Mouse (Mus musculus) intestine, embryonic 15.5 days (tissue): ENCODE measurements around the gene Spns3. TPM values are rescaled to one million over a fixed set of nuclear protein-coding genes. Genes with fewer than 3 reads are reported as not detected.
A peak's percentile ranks its signal among the peaks of the same experiment; 100 is the strongest.

Experiments used
- ATAC-seq: fragments of 200-750 bp; cut with Nextera tagmentation; 2 replicates; pipeline ENCODE4 v1.8.0; 2017; ENCODE audit warnings: moderate TSS enrichment, moderate library complexity
- H3K27ac ChIP-seq: fragments of 300-500 bp; sonication (generic); 2 replicates; pipeline ENCODE4 v1.5.1; 2015; ENCODE audit warnings: mild to moderate bottlenecking, inconsistent platforms
- H3K27me3 ChIP-seq: fragments of 300-500 bp; sonication (generic); replicated peaks from 2 replicates; pipeline ENCODE4 v1.6.1; 2015; ENCODE audit warnings: inconsistent platforms
- H3K36me3 ChIP-seq: fragments of 300-500 bp; sonication (generic); 2 replicates; pipeline ENCODE4 v1.6.1; 2015; ENCODE audit warnings: inconsistent platforms
- H3K4me1 ChIP-seq: fragments of 300-500 bp; sonication (generic); replicated peaks from 2 replicates; pipeline ENCODE4 v1.6.1; 2015; ENCODE audit warnings: inconsistent platforms
- H3K4me2 ChIP-seq: fragments of 300-500 bp; sonication (generic); replicated peaks from 2 replicates; pipeline ENCODE4 v1.6.1; 2015; ENCODE audit warnings: mild to moderate bottlenecking, inconsistent platforms
- H3K4me3 ChIP-seq: fragments of 300-500 bp; sonication (generic); replicated peaks from 2 replicates; pipeline ENCODE4 v1.5.1; 2015; ENCODE audit warnings: inconsistent platforms
- H3K9ac ChIP-seq: fragments of 300-500 bp; sonication (generic); 2 replicates; pipeline ENCODE4 v1.6.1; 2015; ENCODE audit warnings: inconsistent platforms
- H3K9me3 ChIP-seq: fragments of 300-500 bp; sonication (generic); 2 replicates; pipeline ENCODE4 v1.6.1; 2016; ENCODE audit warnings: inconsistent platforms
- WGBS: fragments of 180-500 bp; shearing (Covaris S2); methylation state at CpG from one replicate; pipeline ENCODE4 v1.1.7; 2015; 5-methylcytosine and 5-hydroxymethylcytosine counted together
- polyA plus RNA-seq: library from polyadenylated mRNA; unstranded; fragments of >200 nt; fragmentation: Nextera tagmentation; extraction: Ambion mirVana; gene quantifications from 2 replicates; pipeline ENCODE4 v1.2.1, GENCODE M21; 2015

The Spns3 gene
- polyA plus RNA-seq, 1 experiment from 2014 or later, result 1.2 TPM

DNA sequence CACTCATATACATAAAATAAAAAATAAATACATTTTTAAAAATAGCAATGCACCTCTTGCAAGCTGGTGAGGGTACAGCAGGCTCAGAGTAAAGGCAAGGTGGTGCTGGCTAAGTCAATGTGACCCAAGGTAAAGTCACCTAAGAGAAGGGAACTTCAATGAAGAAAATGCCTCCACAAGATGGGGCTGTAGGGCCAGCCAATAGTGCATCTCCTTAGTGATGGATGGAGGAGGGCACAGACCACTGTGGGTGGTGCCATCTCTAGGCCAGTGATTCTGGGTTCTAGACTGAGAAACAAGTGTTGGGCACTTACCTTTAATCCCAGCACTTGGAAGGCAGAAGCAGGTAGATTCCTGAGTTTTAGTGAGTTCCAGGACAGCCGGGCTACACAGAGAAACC, 23.5 kb upstream of the Spns3 start:
- H3K4me3 ChIP-seq, result no peak overlapping the region
- no peaks in the 10 kb centered on the region for H3K9me3 ChIP-seq
- peaks cover 5% of the 10 kb centered on the region; the same call in 1 of the 2 replicates for H3K4me1 ChIP-seq
- 93% methylated on average over 1 of the region's 1 CpGs for WGBS
- ATAC-seq, result no peak
- no peak overlapping the region for H3K27ac ChIP-seq
- H3K9ac ChIP-seq, result no peak overlapping the region
- H3K36me3 ChIP-seq, result no peaks in the 10 kb centered on the region
- H3K27me3 ChIP-seq, result no peaks in the 10 kb centered on the region
- H3K4me2 ChIP-seq, result no peak overlapping the region

DNA sequence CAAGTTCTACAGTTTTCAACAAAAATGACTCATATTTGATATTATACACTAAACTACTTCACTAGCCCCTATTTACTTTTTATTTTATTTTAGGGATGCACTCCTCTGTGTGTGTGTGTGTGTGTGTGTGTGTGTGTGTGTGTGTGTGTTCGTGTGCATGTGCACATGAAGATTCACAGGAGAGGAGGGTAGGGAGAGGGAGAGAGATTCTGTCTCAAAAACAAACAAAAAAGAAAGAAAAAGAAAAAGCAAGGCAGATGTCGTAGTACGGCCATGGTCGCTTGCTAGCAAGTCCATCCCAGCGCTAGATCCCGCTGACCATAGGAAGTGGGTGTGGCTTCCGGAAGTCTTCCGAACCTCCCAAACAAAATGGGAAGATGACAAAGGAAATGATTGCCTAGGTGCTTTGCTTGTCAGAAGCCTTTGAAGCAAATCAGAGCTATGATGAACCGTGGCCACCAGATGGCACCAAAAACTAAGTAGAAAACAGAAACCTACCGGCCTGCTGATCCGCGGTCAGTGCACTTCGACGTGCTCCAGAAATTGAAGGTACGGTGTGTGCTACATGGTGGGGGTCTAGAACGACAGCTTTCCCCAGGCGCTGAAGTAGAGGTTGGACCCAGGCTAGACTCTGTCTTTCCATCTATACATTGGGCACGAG, 20.1 kb upstream of the Spns3 start:
- ATAC-seq, result peak; percentile 56
- Histone ChIP-seq H3K4me3 (no peak overlapping the region), H3K27ac (no peak overlapping the region), H3K27me3 (no peaks in the 10 kb centered on the region), H3K9me3 (no peaks in the 10 kb centered on the region), H3K4me2 (peak overlapping the region; percentile 47), H3K36me3 (no peaks in the 10 kb centered on the region), H3K9ac (no peak overlapping the region), H3K4me1 (no peaks in the 10 kb centered on the region)
- WGBS, result 3% methylated on average over 18 of the region's 18 CpGs

DNA sequence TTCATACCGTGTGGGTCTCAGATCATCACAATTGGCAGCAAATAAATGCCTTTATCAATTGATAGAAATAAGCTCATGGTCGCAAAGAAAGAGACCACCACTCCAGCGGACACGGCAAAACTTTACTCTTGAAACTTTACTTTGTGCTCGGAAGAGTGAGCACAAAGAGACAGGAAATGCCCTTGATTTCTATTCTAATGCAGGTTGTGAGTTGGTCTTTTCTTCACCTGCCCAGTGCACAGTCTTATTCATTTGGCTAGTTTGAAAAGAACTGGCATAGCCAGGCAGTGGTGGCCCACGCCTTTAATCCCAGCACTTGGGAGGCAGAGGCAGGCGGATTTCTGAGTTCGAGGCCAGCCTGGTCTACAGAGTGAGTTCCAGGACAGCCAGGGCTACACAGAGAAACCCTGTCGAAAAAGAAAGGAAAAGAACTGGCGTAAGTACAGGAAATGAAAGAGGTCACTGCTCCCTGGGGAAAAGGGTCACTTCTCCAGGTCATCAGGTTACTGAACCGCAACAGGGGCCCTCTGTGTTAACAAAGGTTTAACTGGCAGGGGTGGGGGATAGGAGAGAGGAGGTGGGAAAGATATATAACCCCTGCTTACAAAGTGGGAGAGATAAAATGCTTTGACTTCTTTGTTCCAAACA, 19.5 kb upstream of the Spns3 start:
- Histone ChIP-seq H3K9me3 (no peaks in the 10 kb centered on the region), H3K4me2 (no peak overlapping the region), H3K4me1 (no peaks in the 10 kb centered on the region), H3K27ac (no peak overlapping the region), H3K4me3 (no peak overlapping the region), H3K9ac (no peak overlapping the region), H3K27me3 (no peaks in the 10 kb centered on the region), H3K36me3 (no peaks in the 10 kb centered on the region)
- 78% methylated on average over 11 of the region's 11 CpGs for WGBS
- no peak for ATAC-seq

DNA sequence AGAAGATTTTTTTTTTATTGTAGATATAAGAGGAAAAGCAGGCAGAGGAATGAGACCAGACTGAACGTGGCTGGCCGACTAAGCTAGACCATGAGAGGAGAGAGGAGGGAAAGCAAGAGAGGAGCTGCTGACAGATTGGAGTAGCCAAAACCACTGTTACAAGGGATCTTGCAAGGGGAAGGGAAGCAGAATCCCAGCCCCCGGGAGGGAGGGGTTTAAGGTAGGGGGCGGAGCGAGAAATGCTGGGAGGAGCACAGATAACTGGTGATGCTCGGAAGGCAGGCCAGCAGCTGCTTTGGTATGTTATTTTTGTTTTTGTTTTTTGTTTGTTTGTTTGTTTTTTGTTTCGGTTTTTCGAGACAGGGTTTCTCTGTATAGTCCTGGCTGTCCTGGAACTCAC, 18.7 kb upstream of the Spns3 start:
- Histone ChIP-seq H3K27me3 (no peaks in the 10 kb centered on the region), H3K36me3 (no peaks in the 10 kb centered on the region), H3K4me3 (no peak overlapping the region), H3K4me1 (no peaks in the 10 kb centered on the region), H3K9me3 (no peaks in the 10 kb centered on the region), H3K27ac (no peak overlapping the region), H3K4me2 (no peak overlapping the region), H3K9ac (no peak overlapping the region)
- ATAC-seq, result no peak
- 53% methylated on average over 8 of the region's 8 CpGs for WGBS

DNA sequence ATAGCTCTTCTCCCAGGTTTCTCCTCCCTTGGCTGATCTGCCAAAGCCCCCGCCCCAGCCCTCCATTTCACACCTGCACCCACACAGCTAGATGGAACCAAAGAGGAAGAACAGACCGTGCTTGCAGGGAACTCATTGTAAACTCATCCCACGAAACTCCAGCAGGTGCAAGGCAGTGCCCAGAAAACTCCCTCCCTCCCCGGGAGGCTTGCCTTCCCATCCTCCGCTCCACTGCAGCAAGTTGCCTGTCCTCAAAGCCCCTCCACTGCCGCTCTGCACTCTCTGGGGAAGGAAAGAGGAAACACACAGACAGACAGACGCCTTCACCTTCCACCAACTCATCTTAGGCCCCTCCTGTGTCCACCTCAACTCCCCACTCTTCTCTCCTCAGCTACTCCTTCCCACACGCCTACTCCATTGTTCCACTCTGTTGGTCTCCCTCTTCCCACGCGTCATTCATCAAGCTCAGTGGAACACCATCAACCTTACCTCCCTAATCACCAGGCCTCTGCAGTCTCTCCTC, 16.6 kb upstream of the Spns3 start:
- no peak overlapping the region for H3K9ac ChIP-seq
- no peaks in the 10 kb centered on the region for H3K27me3 ChIP-seq
- no peak overlapping the region for H3K4me3 ChIP-seq
- no peaks in the 10 kb centered on the region for H3K4me1 ChIP-seq
- H3K4me2 ChIP-seq, result no peak overlapping the region
- no peaks in the 10 kb centered on the region for H3K36me3 ChIP-seq
- ATAC-seq, result no peak
- H3K27ac ChIP-seq, result no peak overlapping the region
- 46% methylated on average over 10 of the region's 10 CpGs for WGBS
- no peaks in the 10 kb centered on the region for H3K9me3 ChIP-seq

DNA sequence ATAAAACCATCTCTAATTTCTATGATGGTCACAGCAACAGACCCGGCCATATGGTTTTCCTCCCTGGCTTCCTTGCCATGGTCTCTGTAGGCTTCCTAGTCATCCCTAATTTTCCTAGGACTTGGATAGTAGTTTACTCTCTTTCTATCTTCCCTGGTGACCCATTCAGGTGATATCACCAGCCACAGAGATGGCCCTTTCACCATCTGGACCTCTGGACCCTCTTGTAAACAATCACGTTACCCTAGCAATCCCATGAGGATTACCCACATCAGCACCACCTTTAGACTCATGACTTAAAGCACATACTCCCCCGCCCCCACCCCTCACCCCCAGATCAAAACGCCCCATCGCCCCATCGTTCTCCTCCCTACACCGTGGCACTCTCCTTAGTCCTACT, 16.0 kb upstream of the Spns3 start:
- ATAC-seq, result no peak
- Histone ChIP-seq H3K9me3 (no peaks in the 10 kb centered on the region), H3K4me1 (no peaks in the 10 kb centered on the region), H3K9ac (no peak overlapping the region), H3K27ac (no peak overlapping the region), H3K27me3 (no peaks in the 10 kb centered on the region), H3K4me3 (no peak overlapping the region), H3K36me3 (no peaks in the 10 kb centered on the region), H3K4me2 (no peak overlapping the region)
- WGBS, result 74% methylated on average over 7 of the region's 7 CpGs

DNA sequence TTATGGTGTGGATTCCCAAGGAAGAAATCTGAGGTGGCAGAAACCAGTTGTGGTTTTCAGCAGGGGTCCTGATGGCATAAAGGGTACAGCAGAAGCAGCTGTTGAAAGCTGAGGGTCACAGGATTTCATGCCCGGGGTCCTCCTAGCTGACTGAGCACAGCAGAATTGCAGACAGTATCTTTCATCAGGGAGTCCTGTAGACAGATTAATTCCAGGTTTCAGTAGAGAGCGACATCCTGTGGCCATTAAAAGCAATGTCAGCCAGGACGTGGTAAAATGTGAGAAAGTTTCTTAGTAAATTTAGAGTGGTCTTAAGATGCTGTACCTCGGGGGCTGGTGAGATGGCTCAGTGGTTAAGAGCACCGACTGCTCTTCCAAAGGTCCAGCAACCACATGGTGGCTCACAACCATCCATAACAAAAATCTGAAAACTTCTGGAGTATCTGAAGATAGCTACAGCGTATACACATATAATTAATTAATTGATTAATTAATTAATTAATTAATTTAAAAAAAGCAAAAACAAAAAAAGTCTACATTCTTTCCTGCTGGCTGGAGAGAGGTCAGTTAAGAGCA, 14.0 kb upstream of the Spns3 start:
- WGBS, result 23% methylated on average over 6 of the region's 6 CpGs

DNA sequence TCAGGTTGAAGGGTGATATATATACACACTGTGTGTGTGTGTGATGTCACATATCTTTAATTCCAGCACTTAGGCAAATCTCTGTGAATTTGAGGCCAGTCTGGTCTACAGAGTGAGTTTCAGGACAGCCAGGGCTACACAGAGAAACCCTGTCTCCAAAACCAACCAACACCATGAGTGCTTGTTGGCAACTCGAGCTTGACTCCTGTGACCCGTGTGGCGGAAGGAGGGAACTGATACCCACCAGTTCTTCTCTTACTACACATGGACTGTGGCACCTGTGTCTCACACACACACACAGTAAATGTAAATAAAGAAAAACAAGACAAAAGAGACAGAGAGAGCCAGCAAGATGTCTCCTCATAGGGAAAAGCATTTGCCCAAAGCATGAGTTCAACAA, 10.4 kb upstream of the Spns3 start:
- H3K27ac ChIP-seq, result no peak overlapping the region
- no peaks in the 10 kb centered on the region for H3K4me1 ChIP-seq
- H3K36me3 ChIP-seq, result no peaks in the 10 kb centered on the region
- 62% methylated on average over 3 of the region's 3 CpGs for WGBS
- no peaks in the 10 kb centered on the region for H3K27me3 ChIP-seq
- no peak overlapping the region for H3K4me2 ChIP-seq
- no peaks in the 10 kb centered on the region for H3K9me3 ChIP-seq
- no peak overlapping the region for H3K4me3 ChIP-seq
- H3K9ac ChIP-seq, result no peak overlapping the region
- no peak for ATAC-seq

More for the DNA sequence above, 14.0 kb upstream of the Spns3 start:
- no peak overlapping the region for H3K4me2 ChIP-seq
- no peaks in the 10 kb centered on the region for H3K36me3 ChIP-seq
- ATAC-seq, result no peak
- H3K4me3 ChIP-seq, result no peak overlapping the region
- no peak overlapping the region for H3K9ac ChIP-seq
- no peak overlapping the region for H3K27ac ChIP-seq
- H3K27me3 ChIP-seq, result no peaks in the 10 kb centered on the region
- H3K9me3 ChIP-seq, result no peaks in the 10 kb centered on the region
- no peaks in the 10 kb centered on the region for H3K4me1 ChIP-seq

DNA sequence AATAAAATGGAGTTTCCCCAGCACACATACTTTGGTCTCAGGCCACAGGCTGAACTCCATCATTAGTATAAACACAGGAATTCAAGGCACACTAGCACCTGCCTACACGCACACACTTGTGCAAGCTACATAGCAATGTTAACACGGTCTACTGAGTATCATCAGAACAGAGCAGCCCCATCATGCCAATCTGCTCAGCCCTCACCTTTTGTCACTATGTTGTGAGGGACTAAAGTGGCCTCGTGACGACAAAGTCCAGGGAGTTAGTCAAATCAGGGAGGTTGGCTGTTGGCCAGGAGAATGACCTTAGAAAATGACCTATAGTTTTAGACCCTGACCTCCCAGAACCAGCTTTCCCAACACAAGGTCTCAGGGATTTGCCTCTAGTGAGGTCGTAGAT, 7.8 kb upstream of the Spns3 start:
- ATAC-seq, result no peak
- no peaks in the 10 kb centered on the region for H3K27me3 ChIP-seq
- no peaks in the 10 kb centered on the region for H3K4me1 ChIP-seq
- no peak overlapping the region for H3K9ac ChIP-seq
- H3K27ac ChIP-seq, result no peak overlapping the region
- WGBS, result 77% methylated on average over 5 of the region's 5 CpGs
- no peak overlapping the region for H3K4me3 ChIP-seq
- H3K36me3 ChIP-seq, result no peaks in the 10 kb centered on the region
- H3K4me2 ChIP-seq, result no peak overlapping the region
- H3K9me3 ChIP-seq, result no peaks in the 10 kb centered on the region

DNA sequence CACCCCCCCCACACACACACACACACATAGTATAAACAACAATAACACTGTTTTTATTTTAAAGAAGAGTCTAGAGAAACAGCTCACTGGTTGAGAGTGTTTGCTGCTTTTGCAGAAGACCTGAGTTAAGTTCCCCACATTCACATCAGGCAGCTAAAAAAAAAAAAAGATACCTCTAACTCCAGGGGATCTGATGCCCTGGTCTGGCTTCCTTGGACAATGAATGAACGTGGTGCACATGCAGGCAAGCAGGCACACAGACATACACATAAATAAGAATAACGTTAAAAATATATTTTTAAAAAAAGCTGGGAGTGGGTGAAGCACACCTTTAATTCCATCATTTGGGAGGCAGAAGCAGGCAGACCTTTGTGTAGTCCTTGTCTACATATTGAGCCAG, 6.6 kb upstream of the Spns3 start:
- Histone ChIP-seq H3K4me2 (no peak overlapping the region), H3K27me3 (no peaks in the 10 kb centered on the region), H3K27ac (no peak overlapping the region), H3K36me3 (no peaks in the 10 kb centered on the region), H3K9ac (no peak overlapping the region), H3K4me1 (no peaks in the 10 kb centered on the region), H3K4me3 (no peak overlapping the region), H3K9me3 (no peaks in the 10 kb centered on the region)
- ATAC-seq, result no peak
- WGBS, result 70% methylated on average over 2 of the region's 2 CpGs

DNA sequence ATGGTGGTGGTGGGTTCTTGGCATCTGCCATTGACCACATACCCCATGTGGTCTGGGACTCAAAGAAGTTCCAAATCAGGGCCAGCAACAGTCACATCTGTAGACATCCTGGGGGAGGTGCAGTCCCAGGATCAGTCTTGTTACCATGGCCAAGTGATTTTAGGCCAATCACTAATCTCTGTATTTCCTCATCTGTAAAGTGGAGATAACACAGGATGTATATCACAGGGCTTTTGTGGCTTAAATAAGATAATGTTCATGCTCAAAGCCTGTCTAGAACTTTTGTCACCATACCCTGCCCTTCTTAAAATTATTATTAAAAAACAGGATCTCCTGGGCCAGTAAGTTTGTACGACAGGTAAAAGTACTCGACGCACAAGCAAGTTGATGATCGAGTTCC, 6.2 kb upstream of the Spns3 start:
- H3K27me3 ChIP-seq, result no peaks in the 10 kb centered on the region
- no peak for ATAC-seq
- H3K4me2 ChIP-seq, result no peak overlapping the region
- WGBS, result 86% methylated on average over 4 of the region's 4 CpGs
- no peaks in the 10 kb centered on the region for H3K9me3 ChIP-seq
- H3K36me3 ChIP-seq, result no peaks in the 10 kb centered on the region
- no peak overlapping the region for H3K9ac ChIP-seq
- no peak overlapping the region for H3K27ac ChIP-seq
- no peak overlapping the region for H3K4me3 ChIP-seq
- no peaks in the 10 kb centered on the region for H3K4me1 ChIP-seq

DNA sequence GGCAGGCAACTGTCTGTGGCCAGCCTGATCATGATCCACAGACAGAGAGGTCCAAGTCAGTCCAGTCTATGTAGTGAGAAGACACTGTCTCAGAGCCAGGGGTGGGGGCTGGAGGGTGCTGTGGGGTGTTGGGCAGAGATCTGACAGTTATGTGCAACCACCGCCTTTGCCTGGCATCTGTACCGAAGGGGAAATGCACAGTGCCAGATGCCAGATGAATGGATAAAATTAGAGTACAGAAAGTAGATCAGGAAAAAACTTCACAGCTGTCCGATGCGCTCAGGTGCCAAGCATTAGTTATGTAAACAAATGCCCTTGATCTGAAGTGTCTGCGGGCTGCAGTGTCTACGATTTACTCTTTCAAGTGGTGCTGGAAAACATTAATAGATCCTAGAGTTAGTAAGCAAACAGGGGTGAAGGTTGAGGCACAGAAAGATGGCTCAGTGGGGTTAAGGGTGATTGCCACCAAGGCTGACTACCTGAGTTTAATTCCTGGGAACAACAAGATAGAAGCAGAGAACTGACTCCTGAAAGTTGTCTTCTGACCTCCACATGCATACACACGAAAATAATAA, 1.3 kb upstream of the Spns3 start:
- no peaks in the 10 kb centered on the region for H3K4me1 ChIP-seq
- no peaks in the 10 kb centered on the region for H3K27me3 ChIP-seq
- no peaks in the 10 kb centered on the region for H3K36me3 ChIP-seq
- ATAC-seq, result no peak
- no peaks in the 10 kb centered on the region for H3K9me3 ChIP-seq
- H3K27ac ChIP-seq, result no peak overlapping the region
- no peak overlapping the region for H3K4me2 ChIP-seq
- H3K9ac ChIP-seq, result no peak overlapping the region
- no peak overlapping the region for H3K4me3 ChIP-seq
- WGBS, result 52% methylated on average over 7 of the region's 7 CpGs
